24 mouse cellular contexts compared by ENCODE assay signal in genomic region chr17:25590068-25590467, GRCm38 (mm10). TPM values are rescaled to one million over a fixed set of nuclear protein-coding genes. Genes with fewer than 3 reads are reported as not detected.
"Had no signal": no experiment of that assay in that cellular context is flagged by ENCODE, and none has a peak within 500 bp of the region (broad histone marks: within the 10 kb centered on the region; RNA-seq: fewer than 3 reads in every experiment).

No protein-coding gene starts in this region.

- H3K27ac ChIP-seq: embryonic facial prominence, embryonic 10.5 days; embryonic facial prominence, embryonic 12.5 days; embryonic facial prominence, embryonic 13.5 days; embryonic facial prominence, embryonic 15.5 days; forebrain, embryonic 10.5 days; forebrain, embryonic 12.5 days; forebrain, embryonic 13.5 days; forebrain, embryonic 15.5 days; heart, adult 2 months had no signal

- DNase-seq: cerebellum, adult 8-10 months; cerebellum, adult 9-10 months; cerebellum, adult 9-11 months; cerebellum, postnatal 10 days; cerebellum, postnatal 14 days; cerebellum, postnatal 25 days; cerebellum, postnatal 36 days; embryo, embryonic 11 days; forebrain, postnatal 0 days; gastrocnemius, postnatal 10 days; gastrocnemius, postnatal 14 days; gastrocnemius, postnatal 25 days; gastrocnemius, postnatal 36 days; heart, adult 11 months; heart, adult 2 months had no signal

- H3K4me3 ChIP-seq: embryonic facial prominence, embryonic 10.5 days; embryonic facial prominence, embryonic 12.5 days; embryonic facial prominence, embryonic 13.5 days; embryonic facial prominence, embryonic 15.5 days; erythroblast, embryonic 14.5 days; forebrain, embryonic 10.5 days; forebrain, embryonic 12.5 days; forebrain, embryonic 13.5 days; forebrain, embryonic 15.5 days; heart, adult 2 months had no signal

- H3K4me1 ChIP-seq: forebrain, embryonic 15.5 days had no signal

- H3K27me3 ChIP-seq: embryonic facial prominence, embryonic 12.5 days; embryonic facial prominence, embryonic 13.5 days; embryonic facial prominence, embryonic 15.5 days; forebrain, embryonic 12.5 days; forebrain, embryonic 13.5 days; forebrain, embryonic 15.5 days had no signal

RNA-seq across cellular contexts. Expression of gene Sox8, which starts 19.6 kb away (rescaled TPM):
- polyA plus RNA-seq: erythroblast, embryonic 14.5 days had no signal
